Mouse (Mus musculus): ENCODE measurements around the gene Ssbp3.

The Ssbp3 gene

DNA sequence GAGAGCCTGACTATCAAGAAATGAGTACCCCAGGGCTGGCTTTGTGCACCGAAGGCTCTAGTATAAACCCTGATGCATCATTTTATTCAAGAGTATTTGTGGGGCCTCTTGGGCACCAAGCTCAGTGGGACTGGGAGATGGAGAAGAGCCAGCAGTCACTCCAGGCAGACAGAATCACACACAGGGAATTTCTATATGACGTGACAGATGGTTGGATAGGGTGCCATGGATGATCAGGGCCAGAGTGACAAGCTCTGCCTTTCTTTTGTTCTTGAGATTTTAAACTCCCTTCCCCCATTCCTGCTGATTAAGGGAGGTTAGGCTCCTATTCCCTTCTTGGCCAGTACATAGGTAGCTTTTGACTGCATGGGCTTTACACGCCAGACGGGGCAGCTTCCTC is 74.8 kb downstream of the Ssbp3 start:
- in situ Hi-C loops (cut with MboI) = loop anchor here (10.0 kb wide), 2 partner anchors 60 to 150 kb away; no protein-coding TSS in a partner anchor

- in situ Hi-C loops (cut with MboI) = loop anchor here (10.0 kb wide), 2 partner anchors 61 to 151 kb away; no protein-coding TSS in a partner anchor
Measured at GRCm38 (mm10) chr4:106985899-106986832, 75.7 kb downstream of the Ssbp3 start.

DNA sequence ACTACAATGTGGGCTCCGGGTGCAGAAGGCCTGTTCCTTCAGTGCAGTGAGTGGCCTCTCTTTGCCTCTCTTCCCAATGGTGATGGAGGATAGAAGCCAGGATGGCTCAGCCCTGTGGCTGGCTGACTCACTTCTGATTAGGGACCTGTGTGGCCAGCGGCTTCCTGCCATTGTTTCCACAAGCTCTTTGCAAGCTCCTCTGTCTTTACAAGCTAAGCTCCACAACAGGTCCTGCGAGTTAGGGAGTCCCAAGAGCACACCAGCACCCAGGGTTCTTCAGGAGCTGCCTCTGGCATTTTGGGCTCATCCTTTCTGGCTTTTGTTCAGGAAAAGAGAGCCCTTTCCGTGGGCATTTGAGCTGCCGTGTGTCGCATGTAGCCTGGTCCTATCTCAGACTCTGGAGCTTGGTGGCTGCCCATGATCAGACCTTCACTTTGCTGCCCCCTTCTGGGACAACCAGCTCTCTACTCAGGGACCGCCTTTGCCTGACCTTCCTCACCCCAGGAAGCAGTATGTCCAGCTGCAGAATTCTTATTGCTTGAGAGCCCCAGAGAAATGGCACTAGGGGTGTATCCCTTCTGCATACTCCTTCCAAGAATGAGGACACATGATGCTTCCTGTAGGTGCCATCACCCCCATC is 77.3 kb downstream of the Ssbp3 start:
- in situ Hi-C loops (cut with MboI) = loop anchor here (10.0 kb wide), 2 partner anchors 63 to 153 kb away; no protein-coding TSS in a partner anchor

DNA sequence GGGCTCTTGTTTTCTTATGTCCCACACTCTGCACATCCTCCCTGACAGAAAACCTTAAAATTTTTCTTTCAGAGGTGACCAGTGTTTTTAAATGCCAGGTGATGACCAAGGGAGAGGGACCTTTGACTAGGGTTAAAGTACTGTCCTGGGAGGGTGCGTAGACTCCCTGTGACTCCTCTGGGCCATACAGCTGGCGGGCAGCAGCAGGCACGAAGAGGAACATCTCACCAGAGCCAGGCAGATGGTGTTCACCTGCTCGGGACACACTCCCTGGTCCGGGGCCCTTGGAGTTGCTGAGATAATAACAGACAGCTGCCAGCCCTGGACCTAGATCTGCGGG is 78.4 kb downstream of the Ssbp3 start:
- in situ Hi-C loops (cut with MboI) = loop anchor here (10.0 kb wide), 2 partner anchors 64 to 154 kb away; no protein-coding TSS in a partner anchor

DNA sequence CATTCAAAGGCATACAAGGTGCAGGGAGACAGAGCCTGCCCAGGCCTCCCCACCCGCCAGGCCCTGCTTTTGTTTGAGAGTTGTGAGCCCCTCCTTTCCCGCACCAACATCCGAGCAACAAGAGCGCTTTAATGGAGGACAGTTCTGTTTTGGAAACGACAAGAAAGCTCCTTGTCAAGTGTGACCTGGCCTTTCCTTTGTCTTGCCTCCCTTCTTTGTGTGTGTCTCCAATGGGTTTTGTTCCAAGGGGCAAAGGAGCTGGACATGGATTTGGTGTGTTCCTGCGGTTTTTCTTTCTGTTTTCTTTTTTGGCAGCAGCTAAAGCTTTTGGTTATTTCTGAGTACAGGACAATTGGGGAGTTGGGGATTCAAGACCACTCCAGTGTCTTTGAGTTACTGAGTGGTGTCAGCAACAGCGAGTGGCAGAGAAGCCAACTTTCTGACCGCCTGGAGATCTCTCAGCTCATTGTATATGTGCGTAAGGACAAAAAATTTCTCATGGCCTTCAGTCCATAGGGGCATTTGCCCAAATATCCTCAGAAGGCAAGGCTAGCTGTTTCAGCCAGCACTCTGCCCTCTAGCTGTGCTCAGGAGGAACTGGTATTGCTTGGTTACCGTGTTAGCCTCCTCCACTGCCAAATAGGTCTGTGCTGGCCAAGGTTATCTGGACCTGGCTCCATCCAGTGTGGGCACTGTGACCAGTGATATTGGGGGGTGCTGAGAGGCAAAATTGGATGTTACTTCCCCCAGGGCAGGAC is 78.9 kb downstream of the Ssbp3 start:
- in situ Hi-C loops (cut with MboI) = loop anchor here (10.0 kb wide), 2 partner anchors 65 to 155 kb away; no protein-coding TSS in a partner anchor

GRCm38 (mm10) chr4:106993053-106993452 is 82.6 kb downstream of the Ssbp3 start:
- in situ Hi-C loops (cut with MboI) = no loop called here

DNA sequence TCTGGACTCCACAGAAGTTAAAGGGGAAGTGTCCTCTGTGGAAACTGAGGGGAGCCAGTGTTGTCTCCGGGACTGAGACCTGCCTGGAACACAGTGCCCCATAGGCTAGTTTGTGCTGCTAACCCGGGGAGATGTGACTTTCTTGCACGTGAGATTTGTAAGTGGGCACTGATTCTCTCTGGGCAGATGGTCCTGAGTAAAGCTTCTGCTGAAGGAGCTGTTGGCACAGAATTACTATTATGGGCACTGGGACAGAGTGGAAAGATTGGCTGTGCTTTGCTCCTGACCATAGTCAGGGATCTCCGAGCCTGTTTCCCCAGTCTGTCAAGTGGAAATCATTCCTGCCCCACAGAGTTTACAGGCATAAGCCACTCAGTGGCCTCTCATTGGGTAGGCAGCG is 83.8 kb downstream of the Ssbp3 start:
- in situ Hi-C loops (cut with MboI) = no loop called here

GRCm38 (mm10) chr4:106995069-106995468 is 84.6 kb downstream of the Ssbp3 start:
- in situ Hi-C loops (cut with MboI) = no loop called here

DNA sequence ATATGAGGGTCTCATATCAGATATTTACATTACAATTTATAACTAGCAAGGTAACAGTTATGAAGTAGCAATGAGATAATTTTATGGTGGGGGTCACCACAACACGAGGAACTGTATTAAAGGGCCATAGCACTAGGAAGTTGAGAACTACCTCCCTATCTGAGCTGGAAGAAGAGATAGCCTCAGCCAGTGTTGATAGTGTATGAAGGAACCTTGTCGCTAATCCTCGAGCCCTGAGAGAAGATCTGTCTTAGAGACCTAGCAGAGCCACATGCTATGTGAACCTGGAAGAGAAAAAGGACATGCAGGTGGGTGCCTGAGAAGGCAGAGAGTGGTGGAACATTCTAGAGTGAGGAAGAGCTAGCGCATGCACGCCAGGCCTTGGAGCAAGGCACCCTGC is 85.0 kb downstream of the Ssbp3 start:
- in situ Hi-C loops (cut with MboI) = no loop called here

DNA sequence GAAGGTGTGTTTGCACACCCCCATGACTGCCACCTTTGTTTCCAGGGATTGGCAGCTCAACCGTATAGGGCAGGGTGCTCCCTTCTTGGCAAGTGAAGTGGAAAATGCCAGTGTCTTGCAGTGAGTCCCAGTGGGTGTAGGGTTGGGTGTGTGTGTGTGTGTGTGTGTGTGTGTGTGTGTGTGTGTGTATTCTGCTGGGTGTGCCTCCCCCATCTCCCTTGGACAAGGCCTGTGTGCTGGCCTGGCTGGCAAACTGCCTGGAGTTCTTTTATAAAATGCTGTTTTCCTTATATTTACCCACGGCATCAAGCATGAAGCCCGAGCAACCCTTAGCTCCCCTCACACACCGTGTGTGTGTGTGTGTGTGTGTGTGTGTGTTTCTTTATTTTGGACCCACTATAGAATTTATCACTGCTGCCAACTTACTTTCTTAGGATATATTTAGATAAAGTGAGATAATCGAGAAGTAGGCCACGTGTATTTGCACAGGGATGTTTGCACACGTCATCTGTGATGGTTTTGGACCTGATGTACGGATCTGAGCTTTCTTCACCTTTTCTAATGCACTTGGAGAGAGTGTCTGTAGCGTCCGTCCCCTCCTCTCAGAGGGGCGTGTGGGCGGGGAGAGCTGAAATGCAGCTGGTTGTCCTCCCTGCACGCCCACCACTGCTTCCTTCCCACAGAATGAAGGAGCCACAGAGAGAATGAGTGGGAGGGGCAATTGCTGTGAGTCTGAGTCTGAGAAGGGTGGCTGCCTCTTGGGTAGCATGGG is 86.0 kb downstream of the Ssbp3 start:
- in situ Hi-C loops (cut with MboI) = no loop called here

DNA sequence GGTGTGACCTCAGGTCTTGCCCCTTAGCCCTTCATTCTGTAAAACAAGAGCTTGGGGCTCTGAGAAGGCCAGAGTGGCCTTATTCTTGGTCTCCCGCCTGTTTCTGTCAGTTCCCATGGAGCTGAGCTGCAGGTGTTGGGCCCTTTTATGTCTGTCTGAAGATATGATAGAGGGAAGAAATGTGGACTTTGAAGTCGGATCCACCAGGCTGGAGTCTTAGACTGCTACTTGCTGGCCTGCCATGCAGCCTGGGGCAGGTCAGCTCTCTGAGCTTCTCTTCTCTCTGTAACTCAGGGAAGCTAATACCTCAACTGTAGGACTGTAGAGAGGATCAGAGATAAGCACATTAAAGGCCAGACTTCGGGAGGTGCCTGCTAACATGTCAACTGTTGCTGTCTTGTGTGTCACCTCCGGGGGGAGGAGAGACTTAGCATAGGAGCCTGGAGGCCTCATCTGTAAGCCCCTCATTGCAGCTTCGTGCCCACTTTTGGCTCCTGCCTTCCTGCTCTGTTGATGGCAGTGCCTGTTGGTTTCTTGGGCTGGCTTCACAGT is 90.8 kb downstream of the Ssbp3 start:
- in situ Hi-C loops (cut with MboI) = no loop called here

GRCm38 (mm10) chr4:107001916-107002488 is 91.5 kb downstream of the Ssbp3 start:
- in situ Hi-C loops (cut with MboI) = no loop called here

GRCm38 (mm10) chr4:107002517-107003165 is 92.1 kb downstream of the Ssbp3 start:
- in situ Hi-C loops (cut with MboI) = no loop called here

- in situ Hi-C loops (cut with MboI) = no loop called here
Measured at GRCm38 (mm10) chr4:107003199-107003598, 92.7 kb downstream of the Ssbp3 start.

- in situ Hi-C loops (cut with MboI) = no loop called here
Measured at GRCm38 (mm10) chr4:107003786-107004185, 93.3 kb downstream of the Ssbp3 start.

DNA sequence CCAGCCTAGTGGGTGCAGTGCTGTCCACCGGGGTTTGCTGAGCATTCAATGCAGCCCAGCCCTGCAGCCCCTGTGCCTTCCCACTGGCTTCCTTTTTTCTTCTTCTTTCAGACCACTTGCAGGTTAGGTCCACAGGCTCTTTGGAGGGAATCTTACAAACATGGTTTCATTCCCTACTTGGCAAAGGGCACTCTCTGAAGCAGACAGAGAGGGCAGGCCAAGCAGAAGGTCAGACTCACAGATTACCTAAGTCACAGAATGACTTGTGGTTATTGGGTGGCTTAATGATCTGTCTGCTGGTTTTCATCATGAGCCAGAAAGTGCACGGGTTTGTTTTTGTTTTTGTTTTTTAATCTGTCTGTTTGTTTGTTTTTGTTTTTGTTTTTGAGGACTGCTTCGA is 93.8 kb downstream of the Ssbp3 start:
- in situ Hi-C loops (cut with MboI) = no loop called here

DNA sequence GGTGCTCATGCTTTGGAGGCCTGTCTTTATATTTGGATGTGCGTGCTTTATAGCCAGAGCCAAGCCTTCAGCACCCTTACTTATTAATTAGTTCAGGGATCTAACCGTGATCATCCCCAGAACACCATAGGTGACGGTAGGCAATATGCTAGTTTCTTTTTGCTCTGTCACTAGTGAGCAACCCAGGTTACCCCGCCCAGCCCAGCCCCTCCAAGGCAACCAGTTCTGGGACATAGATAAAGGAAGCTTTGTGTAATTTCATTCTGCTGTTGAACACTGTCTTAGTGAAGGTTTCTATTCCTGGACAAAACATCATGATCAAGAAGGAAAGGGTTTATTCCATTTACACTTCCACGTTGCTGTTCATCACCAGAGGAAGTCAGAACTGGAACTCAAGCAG is 94.7 kb downstream of the Ssbp3 start:
- in situ Hi-C loops (cut with MboI) = no loop called here

DNA sequence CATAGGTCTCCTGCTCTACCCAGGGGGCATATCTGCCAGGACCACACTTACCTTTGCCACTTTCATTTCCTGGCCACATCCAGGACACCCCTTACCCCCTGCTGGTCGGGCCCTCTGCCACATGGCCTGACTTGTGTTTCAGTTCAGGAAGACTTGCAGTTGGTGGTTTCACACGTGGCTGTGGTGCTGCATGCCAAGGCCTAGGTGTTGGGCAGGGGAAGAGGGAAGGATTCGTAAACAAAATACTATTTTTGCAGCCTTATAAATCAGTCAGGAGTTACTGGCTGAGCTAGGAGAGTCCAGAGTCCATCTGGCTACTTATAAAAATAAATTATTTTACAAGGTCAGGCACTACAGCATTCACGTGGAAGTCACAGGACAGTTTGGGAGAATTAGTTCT is 95.7 kb downstream of the Ssbp3 start:
- in situ Hi-C loops (cut with MboI) = no loop called here

DNA sequence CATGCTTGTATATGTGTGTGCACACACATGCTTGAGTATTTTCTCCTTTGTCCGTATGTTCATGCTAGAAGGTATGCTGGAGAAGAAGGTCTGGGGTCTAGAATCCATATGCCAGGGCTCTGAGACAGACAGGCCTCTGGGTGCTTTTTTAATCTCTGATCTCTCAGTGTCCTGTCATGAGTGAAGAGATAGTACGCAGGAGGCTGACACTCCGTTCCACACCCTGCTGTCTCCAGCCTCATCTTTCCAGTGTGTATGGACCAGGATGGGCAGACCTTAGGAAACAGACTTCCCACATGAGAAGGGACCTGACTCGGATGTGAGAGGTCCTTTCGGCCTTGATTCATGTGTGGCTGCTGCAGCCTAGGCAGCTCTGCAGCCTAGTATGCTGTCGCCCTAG is 96.3 kb downstream of the Ssbp3 start:
- in situ Hi-C loops (cut with MboI) = no loop called here

DNA sequence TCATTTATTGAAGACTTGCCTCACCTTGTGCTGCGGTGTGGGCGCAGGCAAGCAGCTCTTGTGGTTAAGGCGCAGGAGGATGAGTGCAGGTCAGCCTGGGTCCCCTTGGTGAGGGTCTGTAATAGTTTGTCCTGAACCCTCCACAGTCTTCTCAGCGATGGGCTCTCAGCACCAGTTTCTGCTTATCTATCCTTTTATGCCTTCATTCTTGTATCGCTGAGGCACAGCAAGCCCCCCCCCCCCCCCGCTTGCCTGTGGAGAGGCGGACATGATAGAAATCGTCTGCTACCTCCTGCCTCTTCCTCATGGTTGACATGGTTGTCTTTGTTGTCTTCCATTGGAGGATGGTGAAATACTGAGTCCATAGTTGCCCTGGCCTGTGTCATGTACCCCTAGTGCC is 96.9 kb downstream of the Ssbp3 start:
- in situ Hi-C loops (cut with MboI) = no loop called here
